Mouse (Mus musculus): ENCODE measurements around the gene Gcnt1. TPM values are rescaled to one million over a fixed set of nuclear protein-coding genes. Genes with fewer than 3 reads are reported as not detected.

The Gcnt1 gene
- total RNA-seq, 2 experiments from 2014 or later = 2.1 to 2.4 TPM

GRCm38 (mm10) chr19:17283317-17283716, 89.3 kb downstream of the Gcnt1 start:
- no peak for DNase-seq (ENCODE audit: extremely low spot score in 1 of 2, low spot score in 2 of 2)
- no peak overlapping the region for H3K4me3 ChIP-seq
- intact Hi-C loops (cut with DNase I) = no loop called here
- no peak overlapping the region for H3K27ac ChIP-seq
- no peak for TF ChIP-seq CTCF (IDR thresholded peaks at IDR 0.05)

- intact Hi-C loops (cut with DNase I) = no loop called here
- Histone ChIP-seq H3K4me3 (no peak overlapping the region), H3K27ac (no peak overlapping the region)
- no peak for TF ChIP-seq CTCF (IDR thresholded peaks at IDR 0.05)
- no peak for DNase-seq (ENCODE audit: extremely low spot score in 1 of 2, low spot score in 2 of 2)
Observed at GRCm38 (mm10) chr19:17278381-17279051, 94.1 kb downstream of the Gcnt1 start.

Other genes starting within 250 kb of the Gcnt1 start
- gene Rfk, start 21.2 kb upstream of the Gcnt1 start, total RNA-seq (2021) = 10 to 100 TPM; 58.7 to 62.6 TPM

All from left cerebral cortex, adult 2 months (tissue).